Comparison of ENCODE assay signal across 16 mouse cellular contexts in genomic region chr13:38398658-38399057, GRCm38 (mm10). TPM values are rescaled to one million over a fixed set of nuclear protein-coding genes. Genes with fewer than 3 reads are reported as not detected.
DNase-seq lines count a peak whose midpoint lies in the region.
"Had no signal": no experiment of that assay in that cellular context is flagged by ENCODE, and none has a peak within 500 bp of the region (broad histone marks: within the 10 kb centered on the region; RNA-seq: fewer than 3 reads in every experiment).

No protein-coding gene starts in this region.

- intact Hi-C loops in gastrocnemius, postnatal 14 days (cut with DNase I; ENCODE audit: low total_unique reads) = no loop called here

- DNase-seq in heart, adult 9 months (ENCODE audit: low spot score in 2 of 2) = peak; percentile 56
- DNase-seq in heart, adult 8-10 months (ENCODE audit: low spot score) = no peak
- peak; percentile 64 for DNase-seq in NIH3T3 (ENCODE audit: low read depth)
- peak; percentile 37 for DNase-seq in gastrocnemius, postnatal 14 days
- peak; percentile 21 for DNase-seq in lung, postnatal 25 days (ENCODE audit: low spot score)
- DNase-seq in right cerebral cortex, adult 18-20 months = no peak
- DNase-seq in kidney, postnatal 36 days = no peak
- DNase-seq: adrenal gland, postnatal 25 days; cerebellum, adult 8-10 months; forebrain, postnatal 0 days; kidney, adult 9 months; liver; liver, postnatal 0 days; retina, postnatal 1 day; thymus, postnatal 14 days had no signal

RNA-seq across cellular contexts. Expression of gene Bmp6, which starts 53.8 kb away (rescaled TPM):
- total RNA-seq in heart, adult 8-10 months (2022) = 10 to 100 TPM; 23.9 to 27.7 (median 24.9) TPM
- total RNA-seq in gastrocnemius, postnatal 14 days (2021) = 1 to 10 TPM; 7.1 to 8.8 TPM
- total RNA-seq: megakaryocyte progenitor cell, adult 5-6 weeks had no signal

Comparison
In these comparisons a context has a peak if more than half of its experiments do, and no peak if none do; other contexts are left out.
1. DNase-seq: peak in heart, adult 9 months (2 of 2), NIH3T3 (single experiment), gastrocnemius, postnatal 14 days (single experiment) and lung, postnatal 25 days (single experiment); none in heart, adult 8-10 months (single experiment), right cerebral cortex, adult 18-20 months (single experiment) and kidney, postnatal 36 days (0 of 2).